Mouse (Mus musculus): ENCODE results near the gene Dkk2. TPM values are rescaled to one million over a fixed set of nuclear protein-coding genes. Genes with fewer than 3 reads are reported as not detected.

The Dkk2 gene
- polyA plus RNA-seq, 1 experiment from 2014 or later = 12.6 TPM

DNA sequence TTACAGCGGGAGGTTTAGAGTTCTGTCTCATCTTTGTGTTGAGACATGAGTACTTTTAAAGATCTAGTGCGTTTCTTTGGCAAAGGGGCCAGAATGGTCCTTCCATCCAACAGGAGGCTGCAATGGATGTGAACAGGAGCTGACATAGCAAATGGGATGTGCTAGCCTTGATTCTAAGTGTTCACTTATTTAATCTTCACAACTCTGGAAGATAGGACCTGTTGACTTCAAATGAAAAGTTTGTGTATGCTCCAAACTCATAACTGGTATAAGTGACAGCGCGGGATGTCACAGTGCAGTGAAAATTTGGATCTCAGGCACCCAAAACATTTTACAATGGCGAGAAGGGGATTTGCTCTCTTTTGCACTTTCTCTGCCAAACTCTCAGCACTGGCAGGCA is 1.4 kb downstream of the Dkk2 start:
- Histone ChIP-seq H3K27me3 (ENCODE audit: low read depth, poor library complexity, severe bottlenecking) (peaks cover 42% of the 10 kb centered on the region), H3K36me3 (no peaks in the 10 kb centered on the region), H3K4me1 (peaks cover 42% of the 10 kb centered on the region), H3K4me3 (peak overlapping the region; percentile 65), H3K27ac (replicated peaks) (no peak overlapping the region), H3K9me3 (replicated peaks) (no peaks in the 10 kb centered on the region)
- WGBS = 25% methylated on average over 5 of the region's 5 CpGs
- DNase-seq (ENCODE audit: low spot score) = no peak

DNA sequence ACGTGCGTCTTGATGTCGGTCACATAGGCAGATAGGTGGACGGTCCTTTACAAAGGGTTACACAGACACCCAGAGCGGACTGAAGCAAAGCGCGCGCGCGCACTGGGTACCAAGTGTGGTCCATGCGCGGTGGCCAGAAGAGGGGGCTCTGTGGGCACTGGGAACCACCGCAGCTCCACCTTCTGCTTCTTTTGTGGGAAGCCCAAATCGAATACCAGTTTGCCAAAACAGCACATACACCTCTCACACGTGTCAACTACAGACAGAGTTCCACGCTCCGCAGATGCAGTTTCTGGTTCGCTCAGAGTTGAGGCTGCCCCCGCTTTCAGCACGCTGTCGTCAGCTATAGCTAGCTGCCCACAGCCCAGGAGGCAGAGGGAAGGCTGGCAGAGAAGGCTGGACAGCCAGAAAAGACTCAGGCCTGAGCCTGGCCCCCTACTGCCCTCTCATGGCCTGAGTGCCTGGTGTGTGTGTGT is 2.0 kb downstream of the Dkk2 start:
- Histone ChIP-seq H3K36me3 (no peaks in the 10 kb centered on the region), H3K27ac (replicated peaks) (peak overlapping the region; percentile 68), H3K27me3 (ENCODE audit: low read depth, poor library complexity, severe bottlenecking) (peaks cover 42% of the 10 kb centered on the region), H3K4me3 (peak overlapping the region; percentile 65), H3K9me3 (replicated peaks) (no peaks in the 10 kb centered on the region), H3K4me1 (peaks cover 42% of the 10 kb centered on the region)
- peak; percentile 69 for DNase-seq (ENCODE audit: low spot score)
- WGBS = under 1% methylated on average over 21 of the region's 21 CpGs

DNA sequence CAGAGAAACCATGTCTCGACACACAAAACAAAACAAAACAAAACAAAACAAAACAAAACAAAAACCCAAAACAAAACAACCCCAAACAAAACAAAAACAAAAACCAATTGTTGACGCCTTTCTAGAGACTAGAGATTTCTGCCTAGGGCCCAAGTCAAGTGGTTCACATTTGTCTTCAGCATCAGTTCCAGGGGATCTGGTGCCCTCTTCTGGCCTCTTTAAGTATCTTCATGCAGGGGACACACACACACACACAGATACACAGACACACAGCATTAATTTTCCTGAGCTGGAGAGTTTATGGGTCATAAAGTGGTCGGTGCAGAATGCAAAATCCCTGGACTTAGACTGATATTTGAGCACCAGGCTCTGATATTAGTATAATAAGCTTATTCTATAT is 7.9 kb downstream of the Dkk2 start:
- 92% methylated on average over 3 of the region's 3 CpGs for WGBS
- Histone ChIP-seq H3K27ac (replicated peaks) (no peak overlapping the region), H3K36me3 (no peaks in the 10 kb centered on the region), H3K9me3 (replicated peaks) (0 out of 2 replicates have a peak, but pooled peaks cover 4% of the 10 kb centered on the region), H3K4me1 (no peaks in the 10 kb centered on the region), H3K27me3 (ENCODE audit: low read depth, poor library complexity, severe bottlenecking) (no peaks in the 10 kb centered on the region), H3K4me3 (no peak overlapping the region)
- DNase-seq (ENCODE audit: low spot score) = no peak

DNA sequence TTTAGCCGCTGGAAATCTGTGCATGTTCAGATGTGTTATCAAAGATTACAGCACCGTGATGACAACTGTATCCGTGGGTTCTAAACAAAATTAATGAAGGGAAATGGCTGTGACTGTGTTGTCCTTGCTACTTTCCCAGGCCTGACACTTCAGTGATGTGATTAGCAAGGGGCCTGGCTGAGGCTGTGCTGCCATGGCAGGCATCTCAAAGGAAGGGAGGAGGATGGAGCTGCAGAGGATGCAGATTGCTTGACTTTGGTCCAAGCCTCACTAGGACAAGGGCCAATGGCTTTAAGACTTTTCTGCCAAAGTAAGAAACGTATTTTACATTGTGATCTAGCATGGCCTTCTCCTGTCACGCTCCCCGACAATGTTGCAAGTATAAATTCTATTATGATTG is 11.2 kb downstream of the Dkk2 start:
- Histone ChIP-seq H3K4me3 (no peak overlapping the region), H3K9me3 (replicated peaks) (0 out of 2 replicates have a peak, but pooled peaks cover 4% of the 10 kb centered on the region), H3K27me3 (ENCODE audit: low read depth, poor library complexity, severe bottlenecking) (no peaks in the 10 kb centered on the region), H3K27ac (replicated peaks) (no peak overlapping the region), H3K36me3 (no peaks in the 10 kb centered on the region), H3K4me1 (no peaks in the 10 kb centered on the region)
- no peak for DNase-seq (ENCODE audit: low spot score)
- WGBS = 87% methylated on average over 6 of the region's 6 CpGs

DNA sequence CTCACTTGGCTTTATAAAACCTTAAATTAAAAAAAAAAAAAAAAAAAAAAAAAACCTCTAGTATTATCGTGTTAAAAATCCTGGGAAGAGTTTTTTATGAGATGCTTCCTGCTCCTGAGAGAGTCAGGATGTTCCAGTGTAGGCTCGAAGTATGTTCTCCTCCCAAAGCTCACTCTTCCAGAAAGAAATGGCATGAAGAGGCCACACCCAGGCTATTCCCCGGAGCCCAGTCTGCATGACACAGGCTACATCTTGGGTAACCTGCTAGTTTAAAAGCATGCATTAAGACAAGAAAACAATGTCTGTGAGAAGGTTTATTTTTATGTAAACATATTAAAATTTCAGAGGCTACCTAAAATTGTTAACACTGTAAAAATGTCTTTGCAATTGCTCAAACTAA is 15.7 kb downstream of the Dkk2 start:
- 82% methylated on average over 3 of the region's 3 CpGs for WGBS

DNA sequence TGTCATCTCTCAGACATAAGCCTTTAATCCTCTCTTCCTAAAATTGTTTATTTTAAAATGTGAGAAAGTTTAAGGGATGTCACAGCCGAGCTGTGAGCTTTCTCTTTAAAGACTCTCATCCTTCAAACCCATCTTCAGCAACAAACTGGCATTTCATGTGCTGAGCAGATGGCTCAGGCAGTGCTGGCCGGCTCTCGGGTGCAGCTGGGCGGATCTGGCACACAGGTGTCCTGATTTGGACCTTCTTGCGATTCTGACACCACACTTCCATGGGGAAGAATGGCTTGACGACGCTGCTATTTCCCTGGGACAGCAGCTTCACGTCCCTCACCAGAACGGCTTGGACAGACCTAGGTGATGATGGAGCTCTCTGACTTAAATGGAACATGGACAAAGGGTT is 17.9 kb downstream of the Dkk2 start:
- Histone ChIP-seq H3K9me3 (replicated peaks) (no peaks in the 10 kb centered on the region), H3K27me3 (ENCODE audit: low read depth, poor library complexity, severe bottlenecking) (no peaks in the 10 kb centered on the region), H3K36me3 (no peaks in the 10 kb centered on the region), H3K4me3 (no peak overlapping the region), H3K4me1 (0 out of 2 replicates have a peak, but pooled peaks cover 4% of the 10 kb centered on the region), H3K27ac (replicated peaks) (no peak overlapping the region)
- 61% methylated on average over 9 of the region's 9 CpGs for WGBS
- DNase-seq (ENCODE audit: low spot score) = no peak

More for the DNA sequence above, 15.7 kb downstream of the Dkk2 start:
- DNase-seq (ENCODE audit: low spot score) = no peak
- Histone ChIP-seq H3K4me3 (no peak overlapping the region), H3K27ac (replicated peaks) (no peak overlapping the region), H3K27me3 (ENCODE audit: low read depth, poor library complexity, severe bottlenecking) (no peaks in the 10 kb centered on the region), H3K4me1 (0 out of 2 replicates have a peak, but pooled peaks cover 4% of the 10 kb centered on the region), H3K36me3 (no peaks in the 10 kb centered on the region), H3K9me3 (replicated peaks) (no peaks in the 10 kb centered on the region)

DNA sequence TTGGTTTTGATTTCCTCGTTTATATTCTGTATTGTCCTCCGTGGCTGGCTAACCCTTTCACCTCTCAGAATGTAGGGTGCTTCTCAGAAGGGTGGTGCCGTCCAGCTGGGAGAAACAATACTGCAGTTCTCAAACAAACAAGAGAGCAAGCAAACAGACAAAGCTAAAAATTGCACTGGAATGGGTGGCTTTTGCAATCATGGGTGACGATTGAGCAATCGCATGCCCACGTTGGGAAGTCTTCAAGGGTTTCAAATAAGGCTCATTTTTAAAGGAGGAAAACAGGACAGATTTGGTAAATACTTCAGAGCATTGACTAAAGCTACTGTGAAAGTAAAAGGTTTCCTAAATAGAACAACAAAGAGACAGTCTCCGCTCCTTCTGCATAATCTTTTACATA is 18.4 kb downstream of the Dkk2 start:
- 56% methylated on average over 7 of the region's 7 CpGs for WGBS
- H3K4me1 ChIP-seq = 0 out of 2 replicates have a peak, but pooled peaks cover 4% of the 10 kb centered on the region
- DNase-seq (ENCODE audit: low spot score) = no peak
- H3K36me3 ChIP-seq = no peaks in the 10 kb centered on the region
- H3K27me3 ChIP-seq (ENCODE audit: low read depth, poor library complexity, severe bottlenecking) = no peaks in the 10 kb centered on the region
- no peak overlapping the region for H3K4me3 ChIP-seq
- H3K9me3 ChIP-seq (replicated peaks) = no peaks in the 10 kb centered on the region
- H3K27ac ChIP-seq (replicated peaks) = no peak overlapping the region

DNA sequence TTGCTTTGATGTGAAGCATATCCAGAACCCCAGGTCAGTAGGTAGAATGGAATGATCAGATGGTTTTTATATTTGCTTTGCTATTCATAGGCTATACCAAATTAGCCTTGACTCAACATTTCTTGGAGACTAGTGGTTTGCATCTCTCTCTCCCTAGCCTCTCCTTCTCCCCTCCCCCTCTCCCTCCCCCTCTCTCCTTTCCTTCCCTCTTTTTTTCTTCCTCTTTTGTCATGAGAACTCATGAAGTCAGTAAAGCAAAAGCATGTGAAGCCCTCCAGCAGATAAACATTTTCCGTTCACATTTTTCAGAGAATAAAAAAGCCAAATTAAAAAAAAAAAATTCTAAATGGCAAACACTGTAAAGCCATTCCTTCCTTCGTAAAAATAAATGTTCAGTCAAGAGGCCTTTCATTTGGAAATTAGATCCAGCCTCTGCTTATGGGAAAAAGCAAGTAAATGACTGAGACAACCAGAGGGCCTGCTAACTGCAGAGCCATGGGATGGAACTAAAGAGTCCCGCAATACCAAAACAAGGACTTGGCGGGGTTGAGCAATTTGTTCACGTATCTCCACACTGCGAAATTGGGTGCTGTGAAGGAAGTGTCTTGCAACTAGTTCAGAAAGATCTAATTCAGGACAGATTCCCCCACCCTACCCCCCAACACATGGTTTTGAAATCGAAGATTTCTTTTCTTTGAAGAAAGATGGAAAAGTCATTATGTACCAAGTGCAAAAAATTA is 30.9 kb downstream of the Dkk2 start:
- no peak overlapping the region for H3K4me3 ChIP-seq
- no peaks in the 10 kb centered on the region for H3K9me3 ChIP-seq (replicated peaks)
- no peak for DNase-seq (ENCODE audit: low spot score)
- no peaks in the 10 kb centered on the region for H3K4me1 ChIP-seq
- no peak overlapping the region for H3K27ac ChIP-seq (replicated peaks)
- no peaks in the 10 kb centered on the region for H3K36me3 ChIP-seq
- no peaks in the 10 kb centered on the region for H3K27me3 ChIP-seq (ENCODE audit: low read depth, poor library complexity, severe bottlenecking)
- WGBS = 90% methylated on average over 7 of the region's 7 CpGs

DNA sequence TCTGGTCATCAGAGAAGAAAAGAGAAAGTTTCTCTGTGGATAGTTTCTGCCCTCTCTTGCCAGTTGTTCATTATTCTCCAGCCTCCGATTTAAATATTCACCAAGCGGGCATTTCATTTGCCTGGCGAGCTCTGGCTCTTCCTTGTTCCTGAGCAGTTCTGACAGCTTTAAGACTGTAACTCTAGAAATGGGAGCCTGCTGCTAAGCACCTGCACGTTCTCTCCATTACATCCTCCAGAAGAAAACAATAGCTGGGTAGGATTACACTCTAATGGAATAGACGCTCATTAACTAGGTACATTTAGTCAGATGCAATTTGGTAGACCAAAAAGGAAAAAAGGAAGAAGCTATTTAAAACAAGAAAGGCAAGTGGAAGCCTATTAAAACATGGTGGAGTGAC is 36.3 kb downstream of the Dkk2 start:
- Histone ChIP-seq H3K27me3 (ENCODE audit: low read depth, poor library complexity, severe bottlenecking) (no peaks in the 10 kb centered on the region), H3K4me3 (no peak overlapping the region), H3K36me3 (no peaks in the 10 kb centered on the region), H3K4me1 (no peaks in the 10 kb centered on the region), H3K27ac (replicated peaks) (no peak overlapping the region), H3K9me3 (replicated peaks) (no peaks in the 10 kb centered on the region)
- 71% methylated on average over 5 of the region's 5 CpGs for WGBS
- no peak for DNase-seq (ENCODE audit: low spot score)

DNA sequence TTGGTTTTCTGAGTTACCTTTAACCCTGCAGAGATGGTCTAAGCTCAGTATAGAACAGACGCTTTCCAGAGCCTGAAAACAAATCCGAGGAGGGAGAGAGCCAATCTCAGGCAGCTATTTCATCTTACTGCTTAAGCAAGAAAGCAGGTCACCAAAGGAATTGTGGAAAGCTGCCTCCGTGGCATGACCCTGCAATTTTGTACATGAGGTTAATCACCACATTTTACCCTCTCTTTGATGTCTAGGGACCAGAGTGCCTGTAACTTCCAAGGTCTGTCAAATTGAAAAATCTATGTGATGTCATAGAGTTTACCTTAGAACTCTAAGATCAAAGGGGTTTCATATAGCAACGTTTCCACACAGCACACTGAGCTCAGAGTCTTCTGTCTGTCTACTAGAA is 37.5 kb downstream of the Dkk2 start:
- Histone ChIP-seq H3K36me3 (no peaks in the 10 kb centered on the region), H3K9me3 (replicated peaks) (no peaks in the 10 kb centered on the region), H3K27me3 (ENCODE audit: low read depth, poor library complexity, severe bottlenecking) (no peaks in the 10 kb centered on the region), H3K4me1 (no peaks in the 10 kb centered on the region), H3K4me3 (no peak overlapping the region), H3K27ac (replicated peaks) (no peak overlapping the region)
- no peak for DNase-seq (ENCODE audit: low spot score)
- WGBS = 61% methylated on average over 4 of the region's 4 CpGs

DNA sequence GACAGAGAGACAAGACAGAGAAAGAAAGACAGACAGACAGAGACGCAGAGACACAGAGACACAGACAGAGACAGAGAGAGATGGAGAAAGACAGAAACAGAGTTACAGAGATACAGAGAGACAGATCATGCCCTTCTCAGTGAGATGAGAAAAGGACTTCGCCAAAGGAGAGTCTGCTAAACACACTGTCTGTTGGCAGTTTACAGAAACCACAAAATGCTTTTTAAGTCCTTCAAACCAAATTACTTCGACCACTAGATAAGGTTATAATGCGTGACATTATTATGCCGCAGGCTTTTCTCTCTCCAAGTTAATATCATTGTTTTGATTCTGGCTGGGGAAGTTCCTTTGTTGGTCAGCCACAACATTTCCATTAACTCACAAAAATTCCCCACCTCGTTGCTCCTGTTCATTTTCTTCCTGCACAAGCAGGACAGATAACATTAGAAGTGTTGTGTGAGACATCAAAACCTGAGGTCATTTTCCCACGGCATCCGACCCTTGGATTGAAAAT is 40.2 kb downstream of the Dkk2 start:
- no peak overlapping the region for H3K4me3 ChIP-seq
- no peaks in the 10 kb centered on the region for H3K36me3 ChIP-seq
- 84% methylated on average over 8 of the region's 8 CpGs for WGBS
- no peak for DNase-seq (ENCODE audit: low spot score)
- no peaks in the 10 kb centered on the region for H3K27me3 ChIP-seq (ENCODE audit: low read depth, poor library complexity, severe bottlenecking)
- no peaks in the 10 kb centered on the region for H3K9me3 ChIP-seq (replicated peaks)
- H3K4me1 ChIP-seq = no peaks in the 10 kb centered on the region
- H3K27ac ChIP-seq (replicated peaks) = no peak overlapping the region

DNA sequence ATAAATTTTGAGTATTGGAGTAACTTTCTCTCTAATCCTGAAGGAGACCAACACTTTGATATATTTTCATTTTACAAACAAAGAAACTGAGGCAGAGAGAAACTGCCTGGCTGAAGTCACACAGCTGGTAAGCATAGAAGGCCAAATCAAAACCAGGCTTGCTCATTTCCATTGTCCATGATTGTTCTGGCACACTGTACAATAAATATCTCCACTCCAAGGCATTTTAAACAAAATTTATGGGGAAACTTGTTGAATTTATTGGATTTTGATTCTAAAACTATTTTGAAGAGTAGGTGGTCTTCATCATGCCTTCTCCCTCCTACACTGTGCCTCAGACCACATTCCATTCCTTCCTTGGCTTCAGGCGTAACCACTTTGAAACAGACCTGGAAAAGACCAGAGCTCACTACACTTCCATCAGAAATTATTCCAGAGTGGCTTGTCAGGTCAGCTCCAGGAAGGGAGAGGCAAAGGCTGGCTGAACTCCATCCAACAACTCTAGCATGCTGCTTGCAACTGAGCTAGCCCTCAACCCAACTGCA is 44.7 kb downstream of the Dkk2 start:
- H3K9me3 ChIP-seq (replicated peaks) = no peaks in the 10 kb centered on the region
- 83% methylated on average over 1 of the region's 1 CpGs for WGBS
- no peak overlapping the region for H3K4me3 ChIP-seq
- H3K36me3 ChIP-seq = no peaks in the 10 kb centered on the region
- no peak overlapping the region for H3K27ac ChIP-seq (replicated peaks)
- no peak for DNase-seq (ENCODE audit: low spot score)
- H3K4me1 ChIP-seq = no peaks in the 10 kb centered on the region
- no peaks in the 10 kb centered on the region for H3K27me3 ChIP-seq (ENCODE audit: low read depth, poor library complexity, severe bottlenecking)

DNA sequence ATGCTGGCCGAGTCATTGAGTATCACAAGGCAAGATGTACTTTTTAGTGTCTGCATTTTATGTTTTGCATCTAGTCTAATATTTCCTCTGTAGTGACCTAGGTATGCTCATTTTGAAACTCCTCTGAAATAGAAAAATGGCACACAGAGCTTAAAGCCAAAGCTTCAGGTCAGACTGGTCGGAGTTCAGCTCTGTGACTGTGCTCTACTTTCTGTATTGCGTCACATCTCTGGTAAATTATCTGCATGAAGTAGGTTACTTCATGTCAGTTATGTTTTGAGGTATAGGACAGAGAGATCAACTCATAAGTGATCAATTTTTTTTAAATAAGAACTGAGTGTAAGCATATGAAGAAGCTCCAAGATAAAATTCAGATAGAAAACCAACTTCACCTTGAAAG is 45.7 kb downstream of the Dkk2 start:
- no peaks in the 10 kb centered on the region for H3K9me3 ChIP-seq (replicated peaks)

More for the DNA sequence above, 45.7 kb downstream of the Dkk2 start:
- Histone ChIP-seq H3K27me3 (ENCODE audit: low read depth, poor library complexity, severe bottlenecking) (no peaks in the 10 kb centered on the region), H3K27ac (replicated peaks) (no peak overlapping the region), H3K4me1 (no peaks in the 10 kb centered on the region), H3K36me3 (no peaks in the 10 kb centered on the region), H3K4me3 (no peak overlapping the region)
- DNase-seq (ENCODE audit: low spot score) = no peak
- WGBS = 89% methylated on average over 3 of the region's 3 CpGs
